Mouse (Mus musculus) hindbrain, embryonic 14.5 days (tissue): ENCODE measurements around the gene Agpat1. TPM values are rescaled to one million over a fixed set of nuclear protein-coding genes. Genes with fewer than 3 reads are reported as not detected.

ENCODE experiments used
- ATAC-seq: fragments of 200-750 bp; cut with Nextera tagmentation; 2 replicates; pipeline ENCODE4 v1.8.0; 2017; ENCODE audit warnings: moderate number of reproducible peaks, mild to moderate bottlenecking, moderate TSS enrichment, moderate library complexity; ENCODE audit not compliant: low FRiP score
- DNase-seq: peaks from one replicate; pipeline ENCODE4 v3.0.0-alpha.2; 2015; ENCODE audit warnings: low spot score
- H3K27ac ChIP-seq: fragments of 300-500 bp; sonication (generic); 2 replicates; pipeline ENCODE4 v1.5.1; 2014; ENCODE audit warnings: mild to moderate bottlenecking, moderate library complexity
- H3K27me3 ChIP-seq: fragments of 300-500 bp; sonication (generic); 2 replicates; pipeline ENCODE4 v1.6.1; 2014; ENCODE audit warnings: mild to moderate bottlenecking, low read length, mixed read lengths; ENCODE audit not compliant: control insufficient read depth, insufficient read depth
- H3K36me3 ChIP-seq: fragments of 300-500 bp; sonication (generic); replicated peaks from 2 replicates; pipeline ENCODE4 v1.6.1; 2014; ENCODE audit not compliant: control insufficient read depth, insufficient read depth
- H3K4me1 ChIP-seq: fragments of 300-500 bp; sonication (generic); replicated peaks from 2 replicates; pipeline ENCODE4 v1.6.1; 2014; ENCODE audit warnings: antibody characterized with exemption, low read length, mixed read lengths; ENCODE audit not compliant: control insufficient read depth, insufficient read depth
- H3K4me2 ChIP-seq: fragments of 300-500 bp; sonication (generic); replicated peaks from 2 replicates; pipeline ENCODE4 v1.6.1; 2014; ENCODE audit warnings: mild to moderate bottlenecking, moderate library complexity
- H3K4me3 ChIP-seq: fragments of 300-500 bp; sonication (generic); replicated peaks from 2 replicates; pipeline ENCODE4 v1.5.1; 2014; ENCODE audit warnings: mild to moderate bottlenecking, low read length
- H3K9ac ChIP-seq: fragments of 300-500 bp; sonication (generic); 2 replicates; pipeline ENCODE4 v1.6.1; 2014
- H3K9me3 ChIP-seq: fragments of 300-500 bp; sonication (generic); 2 replicates; pipeline ENCODE4 v1.6.1; 2016; ENCODE audit warnings: low read length; ENCODE audit not compliant: control insufficient read depth
- WGBS: fragments of 180-500 bp; shearing (Covaris S2); extraction: QIAGEN DNeasy Blood & Tissue Kit; methylation state at CpG from one replicate; pipeline ENCODE4 v1.1.7; 2014; 5-methylcytosine and 5-hydroxymethylcytosine counted together
- polyA plus RNA-seq: library from polyadenylated mRNA; unstranded; fragments of >200 nt; fragmentation: Nextera tagmentation; extraction: Ambion mirVana; gene quantifications from 2 replicates; pipeline ENCODE4 v1.2.1, GENCODE M21; 2014

Agpat1 gene
- polyA plus RNA-seq, 1 experiment from 2014 or later = 123 TPM

DNA sequence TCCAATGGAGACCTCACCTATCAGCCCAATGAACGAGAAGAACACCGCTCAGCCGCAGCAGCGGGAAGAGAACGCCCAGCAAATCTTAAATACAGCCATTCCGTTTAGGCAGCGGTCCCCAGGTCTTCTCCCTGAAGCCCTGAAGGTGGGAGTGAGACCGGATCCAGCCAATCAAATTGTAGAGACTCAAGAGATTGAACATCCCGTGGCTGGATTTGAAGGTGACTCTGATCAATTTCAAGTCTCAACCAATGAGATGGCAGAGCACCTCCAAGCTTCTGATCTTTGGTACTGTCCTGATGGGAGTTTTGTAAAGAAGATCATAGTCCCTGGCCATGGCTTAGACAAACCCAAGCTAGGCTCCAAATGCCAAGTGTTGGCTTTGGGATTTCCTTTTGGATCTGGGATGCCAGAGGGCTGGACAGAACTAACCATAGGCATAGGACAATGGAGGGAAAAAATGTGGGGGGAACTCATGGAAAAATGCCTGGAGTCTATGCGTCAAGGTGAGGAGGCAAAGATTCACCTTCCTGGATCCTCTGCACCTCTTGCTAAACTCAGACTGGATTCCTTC, 41.3 kb downstream of the Agpat1 start:
- Histone ChIP-seq H3K27ac (peak overlapping the region; percentile 72), H3K27me3 (no peaks in the 10 kb centered on the region), H3K9me3 (no peaks in the 10 kb centered on the region), H3K4me2 (peak overlapping the region; percentile 82), H3K4me1 (peaks cover 26% of the 10 kb centered on the region), H3K36me3 (peaks cover 20% of the 10 kb centered on the region), H3K9ac (peak overlapping the region; percentile 79), H3K4me3 (peak overlapping the region; percentile 58)
- ATAC-seq (no peak), DNase-seq (no peak)
- WGBS = 52% methylated on average over 10 of the region's 10 CpGs

DNA sequence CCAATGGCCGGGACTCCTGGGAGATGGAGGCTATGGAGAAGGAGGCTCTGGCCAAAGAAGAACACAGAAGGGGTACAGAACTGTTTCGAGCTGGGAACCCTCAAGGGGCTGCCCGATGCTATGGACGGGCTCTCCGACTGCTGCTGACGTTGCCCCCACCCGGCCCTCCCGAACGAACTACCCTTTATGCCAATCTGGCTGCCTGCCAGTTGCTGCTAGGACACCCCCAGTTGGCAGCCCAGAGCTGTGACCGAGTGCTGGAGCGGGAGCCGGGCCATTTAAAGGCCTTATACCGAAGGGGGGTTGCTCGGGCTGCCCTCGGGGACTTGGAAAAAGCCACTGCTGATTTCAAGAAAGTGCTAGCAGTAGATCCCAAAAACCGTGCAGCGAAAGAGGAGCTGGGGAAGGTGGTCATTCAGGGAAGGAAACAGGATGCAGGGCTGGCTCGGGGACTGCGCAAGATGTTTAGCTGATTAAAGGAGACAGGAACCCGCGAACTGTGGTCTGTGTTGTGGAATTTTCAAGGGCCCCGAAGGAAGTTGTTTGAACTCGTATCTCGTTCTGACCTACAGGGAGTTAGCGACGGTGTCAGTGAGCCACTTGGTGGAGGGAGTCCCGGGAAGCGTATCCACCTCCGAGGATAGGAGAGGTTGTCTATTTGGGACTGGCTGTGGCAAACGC, 41.9 kb downstream of the Agpat1 start:
- no peak overlapping the region for H3K9ac ChIP-seq
- H3K27me3 ChIP-seq = no peaks in the 10 kb centered on the region
- H3K36me3 ChIP-seq = peaks cover 26% of the 10 kb centered on the region
- no peak for DNase-seq
- H3K4me2 ChIP-seq = peak overlapping the region; percentile 82
- WGBS = 81% methylated on average over 30 of the region's 30 CpGs
- H3K4me3 ChIP-seq = no peak overlapping the region
- no peaks in the 10 kb centered on the region for H3K9me3 ChIP-seq
- H3K27ac ChIP-seq = no peak overlapping the region
- peaks cover 26% of the 10 kb centered on the region for H3K4me1 ChIP-seq
- ATAC-seq = no peak

DNA sequence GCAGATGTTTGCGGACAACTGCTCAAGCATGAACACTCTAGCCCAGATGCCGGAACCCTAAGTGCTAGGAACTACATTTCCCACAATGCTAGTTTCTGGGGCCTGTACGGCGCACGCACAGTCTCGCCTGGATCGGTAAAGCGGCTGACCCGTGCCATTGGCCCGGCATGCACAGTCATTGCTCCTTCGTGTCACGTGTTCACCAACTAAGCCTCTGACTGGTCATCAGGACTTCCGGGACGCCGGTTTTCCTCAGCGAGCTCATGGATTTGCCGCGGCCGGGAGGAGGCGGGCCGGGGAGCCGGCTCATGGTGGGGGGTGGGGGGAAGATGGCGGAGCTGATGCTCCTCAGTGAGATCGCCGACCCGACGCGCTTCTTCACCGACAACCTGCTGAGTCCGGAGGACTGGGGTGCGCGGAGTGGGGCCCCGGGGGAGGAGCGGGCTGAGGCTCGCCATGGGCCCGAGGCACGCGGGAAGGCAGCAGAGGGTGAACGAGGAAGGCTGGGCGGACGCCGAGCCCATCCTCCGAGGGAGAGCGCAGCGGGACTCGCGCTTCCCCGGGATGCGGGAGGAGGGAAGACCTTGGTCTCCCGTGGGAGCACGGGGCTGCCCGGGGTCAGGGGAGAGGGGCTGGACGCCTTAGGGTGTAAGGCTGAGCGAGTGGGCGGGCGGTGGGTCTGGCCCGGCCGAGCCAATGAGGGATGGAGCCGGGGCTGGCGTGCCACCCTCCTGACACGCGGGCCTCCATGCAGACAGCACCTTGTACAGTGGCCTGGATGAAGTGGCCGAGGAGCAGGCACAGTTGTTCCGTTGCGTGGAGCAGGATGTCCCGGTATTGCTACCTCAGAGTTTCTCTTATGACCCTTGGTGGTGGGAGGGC, 43.1 kb downstream of the Agpat1 start, which contains the start of gene Atf6b:
Gene Atf6b (plus strand): TSS at position 241 of the 882 bp plus-strand sequence.
- Histone ChIP-seq H3K4me3 (peak within 1 kb of the TSS; percentile 100), H3K27ac (peak within 1 kb of the TSS; percentile 78), H3K9me3 (no peaks in the 10 kb centered on the region), H3K27me3 (no peaks in the 10 kb centered on the region), H3K9ac (peak within 1 kb of the TSS; percentile 96), H3K4me2 (peak within 1 kb of the TSS; percentile 91), H3K4me1 (peaks cover 26% of the 10 kb centered on the region), H3K36me3 (peaks cover 38% of the 10 kb centered on the region)
- under 1% methylated on average over 52 of the region's 66 CpGs for WGBS
- DNase-seq (peak; percentile 96), ATAC-seq (peak; percentile 96)

DNA sequence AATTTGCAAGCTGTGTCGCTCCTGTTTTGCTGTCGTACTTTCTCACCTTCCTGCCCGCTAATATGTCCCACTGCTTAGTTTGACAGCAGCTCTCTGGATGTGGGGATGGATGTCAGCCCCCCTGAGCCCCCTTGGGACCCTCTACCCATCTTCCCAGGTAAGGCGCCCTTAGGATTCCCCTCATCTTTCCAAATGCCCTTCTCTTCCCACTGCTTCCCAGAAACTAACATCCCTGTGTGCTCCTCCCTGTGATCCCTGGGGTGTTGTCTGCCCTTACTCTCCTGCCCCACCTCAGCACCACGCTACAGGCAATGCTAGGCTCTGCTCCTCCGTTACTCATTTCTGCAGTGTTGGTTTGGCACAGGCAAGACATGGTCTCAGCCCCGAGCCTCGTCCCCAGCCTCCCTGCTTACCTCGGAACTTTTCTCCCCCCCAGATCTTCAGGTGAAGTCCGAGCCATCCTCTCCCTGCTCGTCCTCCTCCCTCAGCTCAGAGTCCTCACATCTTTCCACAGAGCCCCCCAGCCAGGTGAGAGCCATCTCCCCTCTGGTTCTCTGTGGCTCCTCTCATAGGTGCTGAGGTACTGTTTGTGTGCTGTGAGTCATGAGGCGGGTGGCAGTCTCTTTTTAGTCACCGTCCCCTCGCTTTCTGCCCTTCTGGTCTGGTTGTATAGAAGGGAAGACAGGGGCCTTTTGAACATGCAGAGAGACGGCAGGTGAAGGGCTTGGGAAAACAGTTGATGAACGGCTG, 44.3 kb downstream of the Agpat1 start:
- Histone ChIP-seq H3K9me3 (no peaks in the 10 kb centered on the region), H3K27me3 (no peaks in the 10 kb centered on the region), H3K9ac (peak overlapping the region; percentile 96; the same call in 1 of the 2 replicates), H3K27ac (no peak overlapping the region), H3K36me3 (peaks cover 50% of the 10 kb centered on the region), H3K4me1 (peaks cover 26% of the 10 kb centered on the region), H3K4me3 (peak overlapping the region; percentile 100), H3K4me2 (peak overlapping the region; percentile 91)
- ATAC-seq (no peak), DNase-seq (no peak)
- 89% methylated on average over 16 of the region's 16 CpGs for WGBS

DNA sequence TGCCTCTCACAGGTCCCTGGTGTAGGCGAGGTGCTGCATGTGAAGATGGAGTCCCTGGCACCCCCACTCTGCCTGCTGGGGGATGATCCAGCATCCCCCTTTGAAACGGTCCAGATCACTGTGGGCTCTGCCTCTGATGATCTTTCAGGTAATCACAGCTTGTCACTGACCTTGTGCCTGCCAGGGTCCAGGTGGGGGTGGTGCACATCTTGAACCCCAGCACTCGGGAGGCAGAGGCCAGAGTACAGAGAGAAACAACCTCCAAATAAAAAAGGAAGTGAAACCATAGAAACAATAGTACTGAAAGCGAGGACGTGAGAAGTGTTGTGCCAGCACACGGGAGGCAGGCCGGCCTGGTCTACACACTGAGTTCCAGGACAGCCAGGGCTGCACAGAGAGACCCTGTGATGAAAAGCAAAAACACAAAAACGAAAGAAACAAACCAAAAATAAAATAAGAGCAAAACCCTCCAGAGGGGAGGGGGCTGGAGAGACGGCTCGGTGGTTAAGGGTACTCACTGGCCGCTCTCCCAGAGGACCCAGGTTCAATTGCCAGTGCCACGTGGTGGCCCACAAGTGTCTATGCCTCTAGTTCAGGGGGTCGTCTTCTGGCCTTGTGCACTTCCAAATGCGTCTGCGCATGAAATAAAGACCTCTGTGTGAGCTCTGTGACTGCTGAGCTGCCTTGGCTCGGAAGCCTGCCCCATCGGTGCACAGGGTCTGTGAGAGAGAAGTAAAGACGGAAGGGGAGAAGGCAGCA, 45.2 kb downstream of the Agpat1 start:
- Histone ChIP-seq H3K27me3 (no peaks in the 10 kb centered on the region), H3K9me3 (no peaks in the 10 kb centered on the region), H3K4me1 (peaks cover 26% of the 10 kb centered on the region), H3K4me3 (no peak overlapping the region), H3K9ac (no peak overlapping the region), H3K27ac (no peak overlapping the region), H3K4me2 (no peak overlapping the region), H3K36me3 (peaks cover 55% of the 10 kb centered on the region)
- DNase-seq (no peak), ATAC-seq (no peak)
- WGBS = 90% methylated on average over 18 of the region's 18 CpGs

DNA sequence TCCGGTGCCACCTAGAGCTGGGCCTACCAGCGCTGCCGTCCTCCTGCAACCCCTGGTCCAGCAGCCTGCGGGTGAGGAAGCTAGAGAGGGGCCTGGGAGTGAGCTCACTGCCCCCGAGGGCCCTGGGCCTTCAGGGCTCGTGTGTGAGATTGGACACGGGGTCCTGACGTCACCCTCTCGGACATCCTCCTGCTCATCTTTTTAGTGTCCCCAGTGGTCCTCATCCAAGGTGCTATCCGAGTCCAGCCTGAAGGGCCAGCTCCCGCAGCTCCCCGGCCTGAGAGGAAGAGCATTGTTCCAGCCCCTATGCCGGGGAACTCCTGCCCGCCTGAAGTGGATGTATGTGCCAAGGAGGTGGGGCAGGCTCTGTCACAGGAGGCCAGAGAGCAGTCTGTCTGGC, 46.7 kb downstream of the Agpat1 start:
- no peak overlapping the region for H3K9ac ChIP-seq
- H3K9me3 ChIP-seq = no peaks in the 10 kb centered on the region
- WGBS = 96% methylated on average over 14 of the region's 14 CpGs
- H3K36me3 ChIP-seq = peaks cover 55% of the 10 kb centered on the region
- DNase-seq = no peak
- peaks cover 18% of the 10 kb centered on the region for H3K4me1 ChIP-seq
- H3K4me2 ChIP-seq = no peak overlapping the region
- ATAC-seq = no peak
- no peak overlapping the region for H3K4me3 ChIP-seq
- H3K27me3 ChIP-seq = no peaks in the 10 kb centered on the region
- no peak overlapping the region for H3K27ac ChIP-seq

DNA sequence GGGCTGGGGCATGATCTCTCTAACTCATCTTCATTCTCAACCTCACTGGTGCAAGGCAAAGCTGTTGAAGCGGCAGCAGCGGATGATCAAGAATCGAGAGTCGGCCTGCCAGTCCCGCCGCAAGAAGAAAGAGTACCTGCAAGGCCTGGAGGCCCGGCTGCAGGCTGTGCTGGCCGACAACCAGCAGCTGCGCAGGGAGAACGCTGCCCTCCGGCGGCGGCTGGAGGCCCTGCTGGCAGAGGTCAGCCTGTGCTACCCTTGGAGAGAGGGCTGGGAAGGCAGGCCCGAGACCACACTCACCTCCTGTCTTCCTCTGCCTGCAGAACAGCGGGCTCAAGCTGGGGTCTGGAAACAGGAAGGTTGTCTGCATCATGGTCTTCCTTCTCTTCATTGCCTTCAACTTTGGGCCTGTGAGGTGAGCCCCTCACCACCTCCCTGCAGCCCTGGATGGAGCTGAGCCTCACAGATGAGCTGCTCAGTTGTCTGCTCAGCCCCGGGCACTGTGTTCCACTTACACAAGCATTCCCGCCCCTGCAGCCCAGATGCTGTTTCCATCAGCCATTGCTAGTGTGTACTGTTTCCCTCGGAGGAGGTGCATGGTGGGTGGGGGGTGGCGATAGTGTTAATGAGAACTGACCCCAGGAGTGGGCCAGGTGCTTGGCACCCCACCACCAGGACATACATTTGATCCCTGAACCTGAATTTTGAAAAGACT, 47.6 kb downstream of the Agpat1 start:
- H3K27ac ChIP-seq = no peak overlapping the region
- ATAC-seq (no peak), DNase-seq (no peak)
- no peak overlapping the region for H3K4me2 ChIP-seq
- H3K36me3 ChIP-seq = peaks cover 55% of the 10 kb centered on the region
- H3K9me3 ChIP-seq = no peaks in the 10 kb centered on the region
- WGBS = 45% methylated on average over 19 of the region's 19 CpGs
- peaks cover 14% of the 10 kb centered on the region for H3K4me1 ChIP-seq
- no peak overlapping the region for H3K4me3 ChIP-seq
- no peaks in the 10 kb centered on the region for H3K27me3 ChIP-seq
- no peak overlapping the region for H3K9ac ChIP-seq

DNA sequence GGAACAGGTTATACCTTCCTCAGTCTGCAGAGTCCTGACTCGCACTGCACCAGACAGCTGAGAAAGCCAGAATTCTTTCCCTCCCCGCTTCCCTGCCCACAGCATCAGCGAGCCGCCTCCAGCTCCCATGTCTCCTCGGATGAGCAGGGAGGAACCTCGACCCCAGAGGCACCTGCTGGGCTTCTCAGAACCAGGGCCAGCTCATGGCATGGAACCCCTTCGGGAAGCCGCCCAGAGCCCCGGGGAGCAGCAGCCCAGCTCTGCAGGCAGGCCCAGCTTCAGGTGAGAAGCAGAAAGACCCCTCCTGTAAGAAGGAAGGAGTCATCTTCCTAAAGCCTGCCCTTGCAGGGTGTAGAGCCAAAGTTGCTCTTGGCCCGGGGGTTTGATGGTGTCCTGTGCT, 48.5 kb downstream of the Agpat1 start:
- no peak for ATAC-seq

More for the DNA sequence above, 48.5 kb downstream of the Agpat1 start:
- H3K4me1 ChIP-seq = peaks cover 11% of the 10 kb centered on the region
- H3K4me2 ChIP-seq = no peak overlapping the region
- H3K27me3 ChIP-seq = no peaks in the 10 kb centered on the region
- peaks cover 55% of the 10 kb centered on the region for H3K36me3 ChIP-seq
- H3K9me3 ChIP-seq = no peaks in the 10 kb centered on the region
- no peak for DNase-seq
- no peak overlapping the region for H3K9ac ChIP-seq
- no peak overlapping the region for H3K4me3 ChIP-seq
- no peak overlapping the region for H3K27ac ChIP-seq
- WGBS = 93% methylated on average over 10 of the region's 10 CpGs
